Mouse (Mus musculus): Measurements from ENCODE around the gene Gm5426. TPM values are rescaled to one million over a fixed set of nuclear protein-coding genes. Genes with fewer than 3 reads are reported as not detected.
A peak's percentile ranks its signal among the peaks of the same experiment; 100 is the strongest.

The Gm5426 gene
- polyA plus RNA-seq, 1 experiment from 2014 or later = not detected

GRCm38 (mm10) chr10:96162975-96163706 is 26.7 kb downstream of the Gm5426 start:
- Histone ChIP-seq H3K79me2 (ENCODE audit: inconsistent target) (no peaks in the 10 kb centered on the region), H3K36me3 (ENCODE audit: inconsistent target) (no peaks in the 10 kb centered on the region), H3K27ac (peak overlapping the region; percentile 60), H3K4me3 (ENCODE audit: inconsistent target) (no peak overlapping the region)
- WGBS (ENCODE audit: missing documents) = 31% methylated on average over 6 of the region's 7 CpGs

DNA sequence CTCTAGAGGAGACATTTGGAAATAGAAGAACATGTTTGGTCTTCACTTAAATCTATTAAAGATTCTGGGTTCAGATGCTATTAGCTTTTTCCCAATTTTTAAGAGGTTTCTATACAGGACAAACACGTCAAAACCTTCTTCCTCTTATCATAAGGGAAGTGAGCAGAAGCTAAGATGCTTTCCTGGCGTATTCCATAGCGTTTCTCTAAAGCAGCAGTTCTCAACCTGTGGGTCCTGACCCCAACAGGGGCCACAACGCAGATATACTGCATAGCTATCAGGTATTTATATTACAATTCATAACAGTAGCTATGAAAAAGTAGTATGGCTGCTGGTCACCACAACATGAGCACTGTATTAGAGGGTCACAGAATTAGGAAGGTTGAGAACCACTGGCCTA is 27.4 kb downstream of the Gm5426 start:
- no peaks in the 10 kb centered on the region for H3K79me2 ChIP-seq (ENCODE audit: inconsistent target)
- 23% methylated on average over 4 of the region's 4 CpGs for WGBS (ENCODE audit: missing documents)
- peak overlapping the region; percentile 60 for H3K27ac ChIP-seq
- no peak overlapping the region for H3K4me3 ChIP-seq (ENCODE audit: inconsistent target)
- H3K36me3 ChIP-seq (ENCODE audit: inconsistent target) = no peaks in the 10 kb centered on the region

DNA sequence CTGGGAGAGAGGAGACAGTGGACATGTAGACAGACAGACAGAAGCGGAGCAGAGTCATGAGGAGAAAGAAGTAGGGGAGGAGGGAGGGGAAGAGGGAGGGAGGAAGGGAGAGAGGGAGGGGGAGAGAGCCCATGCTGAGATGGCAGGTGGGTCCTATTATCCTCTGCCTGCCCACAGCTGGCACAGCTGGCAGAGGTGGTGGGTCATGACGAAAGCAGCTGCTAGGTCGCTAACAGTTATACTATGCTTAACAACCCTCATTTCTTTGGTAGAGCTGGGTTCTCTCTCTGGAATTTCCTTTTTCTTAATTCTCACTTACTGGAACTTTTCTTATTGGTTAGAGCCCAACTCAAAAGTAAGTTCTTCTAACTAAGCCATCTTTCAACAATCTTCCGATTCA is 28.9 kb downstream of the Gm5426 start:
- WGBS (ENCODE audit: missing documents) = 94% methylated on average over 4 of the region's 4 CpGs

GRCm38 (mm10) chr10:96168998-96169397 is 32.6 kb downstream of the Gm5426 start:
- H3K4me3 ChIP-seq (ENCODE audit: inconsistent target) = no peak overlapping the region
- H3K36me3 ChIP-seq (ENCODE audit: inconsistent target) = no peaks in the 10 kb centered on the region
- WGBS (ENCODE audit: missing documents) = 100% methylated on average over 4 of the region's 4 CpGs
- H3K27ac ChIP-seq = no peak overlapping the region
- no peaks in the 10 kb centered on the region for H3K79me2 ChIP-seq (ENCODE audit: inconsistent target)

More for the DNA sequence above, 28.9 kb downstream of the Gm5426 start:
- Histone ChIP-seq H3K27ac (no peak overlapping the region), H3K36me3 (ENCODE audit: inconsistent target) (no peaks in the 10 kb centered on the region), H3K4me3 (ENCODE audit: inconsistent target) (no peak overlapping the region), H3K79me2 (ENCODE audit: inconsistent target) (no peaks in the 10 kb centered on the region)

GRCm38 (mm10) chr10:96171546-96171945 is 35.1 kb downstream of the Gm5426 start:
- Histone ChIP-seq H3K27ac (no peak overlapping the region), H3K79me2 (ENCODE audit: inconsistent target) (no peaks in the 10 kb centered on the region), H3K4me3 (ENCODE audit: inconsistent target) (no peak overlapping the region), H3K36me3 (ENCODE audit: inconsistent target) (no peaks in the 10 kb centered on the region)

- peak overlapping the region; percentile 81 for H3K27ac ChIP-seq
- no peaks in the 10 kb centered on the region for H3K36me3 ChIP-seq (ENCODE audit: inconsistent target)
- no peaks in the 10 kb centered on the region for H3K79me2 ChIP-seq (ENCODE audit: inconsistent target)
- WGBS (ENCODE audit: missing documents) = 2% methylated on average over 4 of the region's 4 CpGs
- H3K4me3 ChIP-seq (ENCODE audit: inconsistent target) = no peak overlapping the region
Observed at GRCm38 (mm10) chr10:96172964-96173363, 36.6 kb downstream of the Gm5426 start.

DNA sequence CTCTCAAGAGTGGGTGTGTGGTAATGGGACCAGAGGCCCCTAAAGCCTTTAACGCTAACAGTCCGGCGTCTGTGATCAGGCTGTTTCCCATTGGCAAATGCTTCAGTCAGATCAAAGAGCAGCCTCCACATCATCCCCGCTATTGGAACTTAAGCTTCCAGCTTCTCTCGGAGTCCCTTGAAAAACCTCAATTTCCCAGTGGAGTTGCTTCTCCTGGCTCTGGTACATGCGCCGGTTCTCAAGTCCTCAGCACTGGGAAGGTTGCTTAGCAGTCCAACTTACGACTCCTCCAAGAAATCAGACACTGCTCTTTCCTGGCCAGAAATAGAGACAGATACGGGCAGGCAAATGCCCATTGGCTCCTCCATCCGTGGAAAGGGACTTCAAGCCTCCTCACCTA is 37.4 kb downstream of the Gm5426 start:
- peak overlapping the region; percentile 81 for H3K27ac ChIP-seq

DNA sequence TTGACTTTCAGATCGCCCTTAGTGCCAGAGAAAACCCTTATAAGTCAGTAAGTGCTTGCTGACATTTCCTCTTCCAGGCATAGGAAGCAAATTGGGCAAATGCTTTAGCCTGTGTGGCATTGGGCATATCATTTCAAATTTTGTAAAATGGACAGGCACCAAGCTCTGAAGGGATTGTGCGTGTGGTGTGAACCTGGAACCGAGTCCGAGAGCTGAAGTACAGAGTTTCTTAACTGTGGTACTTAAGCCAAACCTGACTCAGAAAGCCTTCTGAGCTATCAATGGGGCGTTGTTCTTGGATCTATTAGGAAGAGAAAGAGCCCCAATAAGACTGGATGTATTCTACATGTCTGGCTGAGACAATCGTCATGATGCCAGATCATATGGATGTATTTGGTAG is 40.5 kb downstream of the Gm5426 start:
- H3K79me2 ChIP-seq (ENCODE audit: inconsistent target) = no peaks in the 10 kb centered on the region
- no peak overlapping the region for H3K27ac ChIP-seq
- no peak overlapping the region for H3K4me3 ChIP-seq (ENCODE audit: inconsistent target)
- no peaks in the 10 kb centered on the region for H3K36me3 ChIP-seq (ENCODE audit: inconsistent target)
- 97% methylated on average over 6 of the region's 6 CpGs for WGBS (ENCODE audit: missing documents)

More for the DNA sequence above, 37.4 kb downstream of the Gm5426 start:
- no peaks in the 10 kb centered on the region for H3K36me3 ChIP-seq (ENCODE audit: inconsistent target)
- H3K4me3 ChIP-seq (ENCODE audit: inconsistent target) = no peak overlapping the region
- H3K79me2 ChIP-seq (ENCODE audit: inconsistent target) = no peaks in the 10 kb centered on the region
- WGBS (ENCODE audit: missing documents) = 93% methylated on average over 10 of the region's 10 CpGs

DNA sequence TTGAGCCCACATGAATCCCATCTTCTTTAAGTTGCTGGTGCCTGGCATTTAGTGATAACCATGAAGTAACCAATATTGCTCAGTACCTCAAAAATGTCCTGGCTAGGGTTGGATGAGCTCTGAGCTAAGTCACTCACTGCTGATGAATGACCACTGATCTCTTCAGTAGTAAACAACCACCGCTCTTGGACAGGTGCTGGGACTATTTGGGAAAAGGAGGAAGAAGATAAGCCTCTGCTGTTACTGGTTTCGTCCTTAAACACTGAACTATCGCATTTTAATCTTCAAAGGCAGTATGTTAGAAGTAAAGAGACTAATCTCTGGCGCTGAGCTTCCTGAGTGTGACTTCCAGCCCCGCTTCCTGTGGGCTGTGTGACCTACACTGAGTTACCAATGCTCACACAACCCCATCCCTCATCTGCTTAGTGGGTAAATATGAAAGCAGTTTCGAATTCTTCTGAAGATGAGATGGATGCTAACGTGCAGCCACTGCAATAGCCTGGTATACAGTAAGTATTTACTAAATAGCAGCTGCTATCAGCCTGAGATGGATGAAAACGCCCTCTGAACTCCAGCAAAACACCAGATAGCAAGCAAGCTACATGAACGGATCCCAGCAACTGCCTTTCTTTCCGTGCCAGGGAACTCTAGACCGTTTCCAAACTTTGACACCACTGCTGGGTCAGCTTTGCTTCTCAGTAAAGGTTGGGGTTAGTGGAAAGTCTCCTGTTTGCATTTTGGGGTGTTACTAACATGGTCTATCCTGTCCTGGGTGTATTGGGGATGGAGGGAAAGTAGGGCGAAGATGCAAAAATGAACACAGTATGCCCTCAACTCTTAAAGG is 44.4 kb downstream of the Gm5426 start:
- 30% methylated on average over 12 of the region's 12 CpGs for WGBS (ENCODE audit: missing documents)
- no peak overlapping the region for H3K4me3 ChIP-seq (ENCODE audit: inconsistent target)
- H3K79me2 ChIP-seq (ENCODE audit: inconsistent target) = no peaks in the 10 kb centered on the region
- H3K27ac ChIP-seq = peak overlapping the region; percentile 92
- H3K36me3 ChIP-seq (ENCODE audit: inconsistent target) = no peaks in the 10 kb centered on the region

DNA sequence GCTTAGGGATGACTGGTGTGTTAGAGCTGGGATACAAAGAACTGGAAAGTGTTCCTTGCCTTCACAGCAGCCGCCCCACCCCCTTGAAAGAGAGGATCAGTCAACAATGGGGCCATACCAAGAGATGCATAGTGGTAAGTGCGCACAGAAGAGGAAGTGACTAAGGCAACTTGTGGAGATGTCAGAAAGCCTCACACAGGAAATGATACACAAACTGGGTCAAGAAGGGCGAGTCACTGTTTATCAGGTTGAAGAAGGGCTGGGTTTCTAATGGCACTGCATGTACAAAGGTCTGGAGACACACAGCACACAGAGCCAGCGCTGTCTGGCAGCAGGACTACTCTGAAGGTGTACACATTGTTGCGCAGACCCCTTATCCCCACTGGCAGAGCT is 45.0 kb downstream of the Gm5426 start:
- Histone ChIP-seq H3K79me2 (ENCODE audit: inconsistent target) (no peaks in the 10 kb centered on the region), H3K27ac (peak overlapping the region; percentile 92), H3K4me3 (ENCODE audit: inconsistent target) (no peak overlapping the region), H3K36me3 (ENCODE audit: inconsistent target) (no peaks in the 10 kb centered on the region)
- WGBS (ENCODE audit: missing documents) = 30% methylated on average over 5 of the region's 5 CpGs

DNA sequence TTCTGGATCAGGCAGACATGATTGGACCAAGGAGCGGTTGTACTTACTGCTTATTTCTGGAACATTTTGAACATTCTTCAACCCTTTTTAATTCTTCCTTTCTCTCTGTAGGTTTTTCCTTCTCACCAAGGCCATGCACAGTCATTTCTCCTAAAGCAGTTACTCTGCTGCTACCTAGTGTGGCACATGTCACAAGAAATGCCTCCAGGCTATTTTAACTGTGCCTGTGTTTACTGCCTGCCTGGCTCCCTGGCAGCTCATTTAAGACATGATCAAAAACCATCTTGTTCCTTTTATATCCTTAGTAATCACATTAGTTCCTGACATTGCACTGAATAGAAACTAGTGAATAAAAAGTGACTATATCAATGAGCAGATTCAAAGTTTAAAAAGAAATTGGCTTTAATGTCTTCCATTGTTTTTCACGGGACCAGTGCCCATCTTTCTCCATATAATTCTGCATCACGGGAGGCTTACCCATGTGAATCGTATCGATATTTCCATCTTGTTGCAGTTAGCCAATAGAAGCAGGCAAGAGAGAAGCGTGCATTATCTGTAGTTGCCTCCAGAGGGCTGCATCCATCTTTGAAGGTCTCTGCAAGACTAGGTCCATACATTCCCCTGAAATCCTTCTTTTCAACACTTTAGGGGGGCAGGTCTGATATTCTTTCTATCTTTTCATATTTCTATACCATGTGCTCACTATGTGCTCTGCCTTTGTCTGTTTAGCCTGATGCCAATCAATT is 45.7 kb downstream of the Gm5426 start:
- no peaks in the 10 kb centered on the region for H3K36me3 ChIP-seq (ENCODE audit: inconsistent target)
- no peaks in the 10 kb centered on the region for H3K79me2 ChIP-seq (ENCODE audit: inconsistent target)
- H3K27ac ChIP-seq = peak overlapping the region; percentile 92
- no peak overlapping the region for H3K4me3 ChIP-seq (ENCODE audit: inconsistent target)
- WGBS (ENCODE audit: missing documents) = 92% methylated on average over 6 of the region's 6 CpGs

- Histone ChIP-seq H3K4me3 (ENCODE audit: inconsistent target) (no peak overlapping the region), H3K79me2 (ENCODE audit: inconsistent target) (no peaks in the 10 kb centered on the region), H3K36me3 (ENCODE audit: inconsistent target) (no peaks in the 10 kb centered on the region), H3K27ac (peak overlapping the region; percentile 80)
- WGBS (ENCODE audit: missing documents) = 61% methylated on average over 2 of the region's 2 CpGs
Observed at GRCm38 (mm10) chr10:96185026-96185425, 48.6 kb downstream of the Gm5426 start.

GRCm38 (mm10) chr10:96185601-96186000 is 49.2 kb downstream of the Gm5426 start:
- 10% methylated on average over 3 of the region's 3 CpGs for WGBS (ENCODE audit: missing documents)
- Histone ChIP-seq H3K36me3 (ENCODE audit: inconsistent target) (no peaks in the 10 kb centered on the region), H3K79me2 (ENCODE audit: inconsistent target) (no peaks in the 10 kb centered on the region), H3K27ac (peak overlapping the region; percentile 80), H3K4me3 (ENCODE audit: inconsistent target) (no peak overlapping the region)
